Mouse (Mus musculus) ovary, postnatal 14 days (tissue): ENCODE measurements around the gene Cmtm8.
A peak's percentile ranks its signal among the peaks of the same experiment; 100 is the strongest.

ENCODE experiments used
- DNase-seq: peaks from one replicate; pipeline ENCODE4 v3.0.0; 2022; ENCODE audit warnings: low spot score

The Cmtm8 gene

DNA sequence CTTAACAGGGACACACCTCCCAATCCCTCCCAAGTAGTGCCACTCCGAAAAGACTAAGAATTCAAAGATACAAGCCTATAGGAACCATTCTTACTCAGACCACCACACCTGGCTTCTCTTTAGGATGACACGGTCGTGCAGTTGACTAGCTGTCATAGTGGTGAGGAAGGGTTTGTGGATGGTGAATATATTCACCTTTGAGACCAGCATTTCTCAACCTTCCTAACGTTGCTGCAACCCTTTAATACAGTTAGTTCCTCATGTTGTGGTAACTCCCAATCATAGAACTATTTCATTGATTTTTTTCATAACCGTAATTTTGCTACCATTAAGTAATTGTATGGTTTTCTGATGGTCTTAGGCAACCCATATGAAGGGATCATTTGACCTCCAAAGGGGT is 56.8 kb downstream of the Cmtm8 start:
- no peak for DNase-seq

DNA sequence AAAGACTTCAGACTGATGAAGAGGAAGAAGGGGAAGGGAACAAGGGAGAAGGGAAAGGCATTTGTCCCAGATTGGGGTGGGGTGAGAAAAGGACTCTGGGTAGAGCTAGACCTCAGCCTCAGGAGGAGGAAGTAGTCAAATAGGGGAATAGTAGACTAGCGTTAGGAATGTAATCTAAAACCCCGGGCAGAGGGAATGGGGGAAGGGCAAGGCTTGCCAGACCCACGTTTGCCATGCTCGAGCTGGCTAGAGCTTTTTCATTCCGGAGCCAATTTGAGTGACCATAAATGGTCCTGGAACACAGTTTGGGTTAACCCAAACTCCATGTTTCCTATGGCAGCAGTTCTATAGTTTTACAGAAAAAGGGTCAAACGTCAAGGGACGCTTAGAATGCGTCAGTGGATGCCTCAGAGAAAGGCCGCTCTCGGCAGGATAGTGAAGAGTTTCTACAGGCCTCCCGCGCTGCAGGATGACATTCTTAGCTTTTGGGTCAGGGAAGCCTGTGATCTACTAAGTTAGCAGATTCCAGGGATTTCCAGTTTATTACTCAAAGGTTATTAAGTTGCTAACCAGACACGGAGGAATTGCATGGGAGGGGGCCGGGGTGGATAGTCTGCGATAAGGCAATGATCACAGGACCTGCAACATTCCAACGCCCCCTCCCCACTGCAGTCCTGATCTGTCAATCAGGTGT is 58.4 kb downstream of the Cmtm8 start:
- DNase-seq: no peak

DNA sequence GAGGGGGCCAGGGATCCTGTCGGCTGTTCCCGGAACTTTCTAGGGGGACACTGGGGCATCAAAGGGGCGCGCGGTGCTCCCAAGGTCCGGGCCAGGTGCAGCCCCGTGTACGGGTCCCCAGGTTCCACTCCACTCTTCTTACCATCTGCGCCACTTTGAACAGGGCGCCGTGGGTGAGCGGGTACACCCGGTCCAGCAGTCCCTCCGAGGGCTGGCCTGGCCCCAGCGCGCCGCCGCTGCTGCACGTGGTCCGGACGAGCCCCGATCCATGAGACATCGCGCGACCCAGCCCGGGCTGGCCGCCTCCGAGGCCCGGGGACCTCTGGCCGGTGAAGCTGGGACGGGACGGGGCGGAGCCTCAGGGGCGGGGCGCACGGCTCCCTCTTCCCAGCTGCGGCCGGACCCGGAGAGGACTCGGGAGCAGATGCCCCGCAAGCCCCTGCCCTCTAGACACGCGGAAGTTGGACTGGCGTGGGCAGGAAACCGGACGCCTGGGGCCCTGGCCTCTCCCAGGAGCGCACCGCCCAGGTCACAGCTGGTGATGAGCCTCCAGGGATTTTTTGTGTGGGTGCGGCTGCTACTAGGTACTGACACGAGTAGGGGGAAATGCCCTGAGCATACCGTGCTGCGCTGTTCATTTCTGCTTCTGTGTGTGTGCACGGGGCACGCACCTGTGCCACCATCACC is 62.3 kb downstream of the Cmtm8 start, which contains the start of gene Cmtm7:
Gene Cmtm7, minus strand, starts transcription at position 331 of the 687 bp plus-strand sequence.
- peak; percentile 54 for DNase-seq

DNA sequence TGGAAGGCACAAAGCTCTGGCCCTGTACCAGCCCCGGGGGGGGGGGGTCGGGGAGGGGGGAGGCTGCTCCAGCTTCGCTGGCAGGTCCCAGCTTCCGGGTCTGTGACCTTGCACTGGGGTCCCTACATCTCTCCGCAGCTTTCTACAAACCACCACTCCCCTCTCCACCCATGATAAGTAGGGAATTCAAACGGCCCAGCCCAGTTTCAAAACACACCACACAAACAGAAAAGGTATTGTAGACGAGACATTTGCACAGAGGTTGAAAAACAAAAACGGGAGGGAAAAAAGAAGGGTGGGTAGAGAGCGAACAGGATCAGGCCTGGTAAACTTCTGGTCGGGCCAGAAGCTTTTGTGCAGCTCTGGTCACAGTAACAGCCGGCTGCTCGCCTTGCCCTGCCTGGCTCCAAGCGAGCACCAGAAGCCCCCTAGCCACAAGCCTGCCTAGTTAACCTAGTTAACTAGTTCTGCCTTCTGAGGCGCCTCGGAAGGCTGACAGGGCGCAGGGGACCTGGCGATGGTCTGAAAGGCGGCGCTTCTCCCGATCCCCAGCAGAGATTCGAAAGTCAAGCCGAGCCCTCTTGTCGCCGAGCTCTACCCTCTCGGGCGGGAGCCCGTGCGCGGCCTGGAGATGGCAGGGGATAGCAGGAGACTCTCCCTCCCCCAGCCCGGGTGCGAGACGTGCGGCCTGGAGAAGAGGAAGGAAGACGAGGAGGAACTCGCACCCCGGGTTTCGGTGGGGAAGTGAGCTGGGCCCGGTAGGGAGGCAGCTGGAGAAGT is 63.0 kb downstream of the Cmtm8 start:
- DNase-seq: peak; percentile 39

DNA sequence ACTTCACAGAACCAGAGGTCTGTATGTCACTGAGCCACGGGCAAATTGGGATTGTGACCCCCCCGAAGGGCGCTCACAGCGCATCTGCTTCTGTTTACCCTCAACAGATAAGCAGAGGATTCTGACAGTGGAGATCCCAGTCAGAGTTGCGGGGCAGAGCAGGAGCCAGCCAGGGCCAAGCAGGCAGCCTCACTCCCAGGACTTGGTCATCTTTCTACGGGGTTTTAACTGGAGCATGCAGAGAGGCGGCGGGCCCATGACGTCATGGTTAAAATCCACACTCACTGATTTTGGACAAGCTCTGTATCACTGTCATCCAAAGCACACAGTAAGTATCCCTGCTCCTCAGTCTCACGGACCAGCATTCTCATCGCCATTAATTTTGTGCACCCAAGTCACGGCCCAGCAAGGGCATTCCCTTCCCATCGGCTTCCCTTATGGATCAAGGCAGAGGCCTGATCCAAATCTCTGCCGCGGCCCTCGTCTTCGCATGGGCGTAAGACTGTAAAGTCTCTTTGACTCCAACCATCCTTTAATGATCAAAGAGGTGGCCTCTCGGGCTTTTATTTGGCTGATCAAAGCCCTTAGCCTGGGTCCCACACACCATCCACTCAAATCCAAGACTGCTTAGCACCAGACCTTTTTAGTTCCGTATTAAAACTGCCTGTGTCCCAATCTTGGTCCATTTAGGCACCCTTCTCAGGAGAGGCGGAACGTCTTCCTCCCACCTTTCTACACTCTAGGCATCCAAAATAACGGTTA is 63.8 kb downstream of the Cmtm8 start:
- no peak for DNase-seq

DNA sequence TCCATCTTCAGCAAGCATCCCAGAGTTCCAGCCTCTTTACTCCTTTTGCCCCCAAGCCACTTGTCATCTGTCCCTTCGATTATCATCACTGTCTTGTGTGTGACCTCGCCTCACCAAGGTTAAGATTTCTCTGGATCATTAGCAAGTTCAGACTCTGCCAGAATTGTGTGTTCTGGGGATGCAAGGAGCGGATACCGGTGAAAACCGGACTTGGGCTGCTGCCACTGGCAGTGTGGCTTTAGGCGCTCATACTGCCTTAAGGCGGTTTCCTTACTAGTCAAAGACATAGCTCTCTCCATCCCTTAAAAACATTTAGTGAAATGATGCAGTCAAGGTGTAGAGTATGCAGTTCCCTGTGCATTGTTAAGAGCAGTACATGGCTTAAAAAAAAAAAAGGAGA is 65.1 kb downstream of the Cmtm8 start:
- DNase-seq: no peak

DNA sequence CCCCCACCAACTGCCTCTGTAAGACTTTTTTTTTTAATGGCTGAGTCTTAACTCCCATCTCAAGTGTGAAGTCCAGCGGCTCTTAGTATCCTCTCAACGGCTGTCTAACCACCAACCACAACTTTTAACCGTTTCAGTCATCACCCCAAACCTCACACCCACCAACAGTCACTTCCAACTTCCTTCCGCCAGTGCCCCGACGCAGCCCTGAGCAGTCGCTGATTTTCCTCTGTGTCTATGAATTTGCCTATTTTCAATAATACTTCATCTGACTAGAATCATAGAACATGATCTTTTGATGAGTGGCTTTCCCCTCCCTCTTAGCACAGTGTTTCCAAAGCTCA is 65.9 kb downstream of the Cmtm8 start:
- DNase-seq: no peak

DNA sequence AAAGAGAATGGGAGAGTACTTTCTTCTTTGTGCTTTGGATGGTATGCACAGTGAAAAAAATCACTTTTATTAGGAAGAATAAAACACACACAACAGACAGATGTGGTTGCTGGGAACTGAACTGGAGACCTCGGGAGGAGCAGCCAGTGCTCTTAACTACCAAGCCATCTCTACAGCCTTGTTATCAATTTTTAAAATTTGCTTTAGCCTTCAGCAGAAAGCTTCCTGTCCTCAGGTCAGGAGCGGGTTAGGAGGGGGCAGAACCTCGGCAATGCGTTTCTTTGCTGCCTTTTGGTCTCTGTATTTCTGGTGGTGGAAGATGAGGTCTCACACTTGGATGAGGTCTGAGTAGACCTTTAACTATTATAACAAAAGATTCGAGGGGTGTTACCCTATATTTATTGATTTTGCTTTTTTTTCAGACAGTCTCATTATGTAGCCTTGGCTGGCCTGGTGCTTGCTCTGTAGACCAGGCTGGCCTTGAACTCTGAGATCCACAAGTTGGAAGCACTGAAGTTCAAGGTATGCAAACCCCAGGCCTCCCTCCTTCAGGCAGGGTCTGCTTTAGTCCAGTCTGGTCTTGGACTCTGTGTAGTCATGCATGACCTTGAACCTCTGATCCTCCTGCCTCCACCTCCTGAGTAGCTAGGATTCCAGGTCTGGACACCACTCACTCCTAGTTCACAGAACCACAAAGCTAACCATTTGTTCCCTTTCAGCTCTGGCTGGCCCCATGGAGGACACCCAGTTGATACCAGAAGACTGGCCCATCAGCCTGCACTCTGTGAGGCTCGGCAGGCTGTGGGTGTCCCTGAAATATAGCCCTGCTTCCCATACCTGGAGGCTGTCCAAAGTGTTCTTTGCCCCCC is 66.5 kb downstream of the Cmtm8 start:
- DNase-seq: no peak

DNA sequence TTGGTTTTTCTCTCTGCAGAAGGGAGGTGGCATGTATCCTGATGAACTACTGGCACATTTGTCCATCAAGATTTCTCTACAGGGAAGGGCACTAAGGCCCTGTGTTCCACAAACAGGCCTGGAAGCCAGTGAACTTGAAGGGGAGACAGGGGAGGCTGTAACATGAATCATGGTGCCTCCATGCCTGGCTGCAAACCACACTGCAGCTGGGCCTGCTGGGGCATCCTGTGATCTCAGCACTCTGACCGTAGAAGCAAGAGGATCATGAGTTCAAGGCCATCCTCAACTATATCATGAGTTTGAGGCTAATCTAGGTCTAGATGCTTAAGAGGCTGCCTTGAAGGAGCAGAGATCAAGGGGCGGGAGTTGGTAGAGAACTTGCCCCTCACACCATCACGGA is 67.6 kb downstream of the Cmtm8 start:
- no peak for DNase-seq

DNA sequence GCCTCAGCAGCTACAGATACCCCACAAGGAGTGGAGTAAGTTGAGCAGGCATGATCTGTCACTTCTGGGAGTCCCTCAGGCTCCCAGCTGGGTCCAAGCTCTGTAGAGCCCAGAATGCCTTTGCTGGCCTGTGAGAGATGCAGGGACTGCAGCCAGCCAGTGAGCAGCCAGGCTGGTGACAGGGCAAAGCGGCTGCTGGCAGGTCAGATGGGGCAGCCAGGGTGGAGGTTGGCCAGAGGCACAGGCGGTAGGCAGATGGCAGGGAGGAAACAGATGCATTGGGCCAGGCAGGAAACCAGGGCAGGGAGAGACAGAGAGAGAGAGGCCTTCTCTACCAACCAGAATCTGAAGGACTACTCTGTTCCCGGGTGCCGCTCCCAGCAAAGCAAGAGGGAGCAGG is 68.7 kb downstream of the Cmtm8 start:
- no peak for DNase-seq

DNA sequence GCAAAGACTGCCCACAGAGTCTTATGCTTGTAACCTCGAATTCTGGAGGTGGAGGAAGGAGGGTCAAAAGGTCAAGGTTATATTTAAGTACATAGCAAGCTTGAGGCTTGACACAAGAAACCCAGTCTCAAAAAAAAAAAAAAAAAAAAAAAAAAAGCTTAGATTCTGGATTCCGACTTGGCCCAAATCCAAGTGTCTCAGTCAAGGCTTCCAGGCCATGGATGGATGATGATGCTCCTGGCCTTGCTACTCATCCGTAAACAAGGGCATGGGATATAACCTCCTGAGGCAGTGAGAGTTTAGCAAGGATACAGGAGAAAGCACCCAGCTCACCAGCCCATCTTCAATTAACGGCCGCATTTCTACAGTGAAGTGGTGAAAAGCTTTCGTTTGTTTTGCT is 69.3 kb downstream of the Cmtm8 start:
- no peak for DNase-seq

DNA sequence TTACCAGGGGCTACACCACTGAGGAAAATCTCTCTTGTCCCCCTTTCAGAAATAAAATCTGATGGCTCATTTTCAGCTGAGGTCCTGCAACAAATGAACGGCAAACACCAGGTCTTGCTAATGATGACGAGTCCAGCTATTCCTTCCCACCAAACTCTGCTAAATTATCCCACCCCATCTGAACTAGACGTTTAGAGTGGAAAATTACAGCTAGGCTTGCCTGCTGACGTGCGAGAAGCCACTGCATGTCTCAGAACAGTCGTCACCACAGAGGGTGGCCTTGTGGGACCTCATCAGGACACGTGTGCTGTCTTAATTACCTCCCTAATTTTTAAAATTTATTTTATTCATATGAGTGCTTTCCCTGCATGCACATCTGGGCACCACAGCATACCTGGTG is 72.4 kb downstream of the Cmtm8 start:
- DNase-seq: no peak

DNA sequence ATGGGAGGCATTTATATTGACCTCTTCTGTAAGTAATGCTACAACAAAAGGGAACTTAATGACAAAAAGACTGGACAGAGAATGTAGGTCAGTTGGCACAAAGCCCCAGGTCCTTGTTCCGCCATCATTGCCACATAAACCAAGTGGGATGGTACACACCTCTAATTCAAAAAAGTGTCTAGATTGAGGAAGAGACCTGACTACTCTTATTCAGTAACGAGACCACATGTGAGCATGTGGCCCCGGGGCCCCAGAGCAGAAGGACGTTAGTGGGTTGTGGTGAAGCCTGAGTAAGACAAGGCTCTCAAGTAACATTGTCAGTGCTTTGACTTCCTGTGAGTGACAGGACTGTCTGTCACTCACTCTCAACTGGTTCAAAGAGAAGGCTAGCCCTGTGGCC is 73.7 kb downstream of the Cmtm8 start:
- DNase-seq: no peak

DNA sequence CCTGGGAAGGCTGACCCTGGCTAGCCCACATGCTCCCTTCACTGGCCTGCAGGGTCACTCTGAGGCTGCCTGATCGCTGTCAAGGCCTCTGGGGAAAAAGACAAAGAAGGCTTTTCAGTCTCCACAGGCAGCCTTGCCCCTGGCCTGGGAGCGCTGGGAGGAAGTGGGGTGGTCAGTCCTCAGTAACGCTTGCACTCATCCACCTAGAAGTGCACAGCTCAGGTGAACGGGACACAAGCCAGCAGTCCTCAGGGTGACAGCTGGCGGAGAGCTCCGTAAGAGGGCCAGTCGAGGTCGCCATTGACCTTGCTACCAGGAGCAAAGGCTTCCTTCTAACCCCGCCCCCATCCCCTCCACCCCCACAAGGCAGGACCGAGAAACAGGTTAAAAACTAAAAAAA is 75.9 kb downstream of the Cmtm8 start:
- no peak for DNase-seq

DNA sequence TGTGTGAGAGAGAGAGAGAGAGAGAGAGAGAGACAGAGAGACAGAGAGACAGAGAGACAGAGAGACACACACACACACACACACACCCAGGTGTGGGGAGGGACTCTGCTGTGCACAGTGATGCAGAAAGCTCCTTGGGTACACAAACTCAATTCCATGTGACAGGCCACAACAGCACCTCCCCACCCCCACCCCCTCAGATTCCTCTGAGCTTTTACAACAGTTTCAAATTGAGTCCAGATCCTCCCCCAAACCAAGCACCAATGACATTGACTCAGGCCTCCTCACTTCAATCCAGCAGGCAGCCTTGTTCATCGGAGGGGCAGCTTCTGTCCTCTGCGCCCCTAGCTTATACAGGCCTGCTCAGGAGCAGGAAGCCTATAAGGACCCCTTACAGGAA is 76.4 kb downstream of the Cmtm8 start:
- no peak for DNase-seq

DNA sequence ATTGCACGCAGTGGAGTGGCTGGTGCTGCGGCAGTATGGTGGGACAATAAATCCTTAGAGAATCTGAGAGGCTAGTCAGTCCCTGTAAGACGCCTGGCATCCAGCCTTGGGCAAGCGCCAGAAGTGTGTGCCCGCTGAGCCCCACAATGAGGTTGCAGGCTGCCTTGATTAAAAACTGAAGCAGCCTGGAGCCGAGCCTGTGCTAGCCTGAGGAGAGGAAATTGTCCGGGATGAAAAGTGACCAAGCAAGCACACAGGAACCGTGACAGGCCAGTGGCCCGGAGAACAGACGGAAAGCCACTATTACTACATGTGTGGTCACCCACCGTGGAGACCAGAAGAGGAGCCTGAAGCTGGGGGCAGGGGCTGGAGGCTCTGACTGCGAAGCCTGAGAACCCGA is 76.9 kb downstream of the Cmtm8 start:
- DNase-seq: peak; percentile 20

DNA sequence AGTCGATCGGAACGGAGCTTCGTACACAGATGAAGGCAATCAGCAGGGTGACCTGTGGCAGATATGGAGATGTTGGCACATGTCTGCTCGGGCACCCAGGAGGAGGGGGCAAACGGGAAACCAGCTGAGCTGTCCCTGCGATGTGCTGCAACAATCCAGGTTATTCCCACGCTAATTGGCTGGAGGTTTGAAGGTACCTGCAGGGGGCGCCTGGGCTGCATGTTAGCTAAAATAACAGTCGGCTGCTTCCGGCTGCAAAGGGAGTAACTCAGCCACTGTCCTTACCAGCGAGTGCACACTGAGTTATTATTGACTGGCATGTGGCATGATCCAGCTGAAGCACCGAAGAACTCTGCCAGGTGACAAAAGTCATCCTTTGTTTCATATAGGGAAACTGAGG is 80.6 kb downstream of the Cmtm8 start:
- no peak for DNase-seq

DNA sequence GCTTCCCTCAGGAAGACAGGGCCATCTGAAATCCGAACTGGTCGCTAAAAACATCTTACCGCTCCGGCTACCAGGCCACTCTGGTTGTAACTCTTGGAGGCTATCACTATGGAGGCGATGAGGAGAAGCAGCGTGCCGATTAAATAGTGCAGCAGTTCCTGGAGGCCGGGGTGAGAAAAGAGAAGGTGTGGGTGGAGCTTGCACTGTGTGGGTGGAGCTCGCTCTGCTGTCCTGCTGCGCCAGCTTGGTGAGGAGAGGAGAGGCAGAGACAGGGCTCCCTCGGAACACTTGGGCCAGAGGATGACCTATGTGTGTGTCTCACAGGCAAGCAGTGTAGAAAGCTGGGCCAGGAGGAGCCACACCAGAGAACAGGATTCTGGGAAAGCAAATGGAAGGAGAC is 82.1 kb downstream of the Cmtm8 start:
- DNase-seq: no peak

DNA sequence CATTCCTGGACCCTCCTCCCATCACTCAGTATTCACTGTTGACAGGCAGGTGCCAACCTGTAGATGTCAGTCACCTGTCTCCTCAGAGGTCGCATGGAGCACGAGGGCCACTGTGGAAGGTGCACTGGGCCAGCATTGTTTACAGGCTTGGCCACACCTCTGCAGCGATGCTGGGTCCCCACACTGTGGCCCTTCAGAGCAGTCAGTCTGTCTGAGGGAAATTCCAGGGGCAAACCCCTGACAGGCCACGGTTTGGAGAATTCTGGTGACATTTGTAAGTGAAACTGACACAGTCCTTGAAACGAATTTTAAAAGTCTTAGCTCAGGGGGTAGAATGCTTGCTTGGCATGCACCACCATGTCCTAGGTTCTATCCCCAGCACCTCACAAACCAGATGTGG is 83.6 kb downstream of the Cmtm8 start:
- no peak for DNase-seq

DNA sequence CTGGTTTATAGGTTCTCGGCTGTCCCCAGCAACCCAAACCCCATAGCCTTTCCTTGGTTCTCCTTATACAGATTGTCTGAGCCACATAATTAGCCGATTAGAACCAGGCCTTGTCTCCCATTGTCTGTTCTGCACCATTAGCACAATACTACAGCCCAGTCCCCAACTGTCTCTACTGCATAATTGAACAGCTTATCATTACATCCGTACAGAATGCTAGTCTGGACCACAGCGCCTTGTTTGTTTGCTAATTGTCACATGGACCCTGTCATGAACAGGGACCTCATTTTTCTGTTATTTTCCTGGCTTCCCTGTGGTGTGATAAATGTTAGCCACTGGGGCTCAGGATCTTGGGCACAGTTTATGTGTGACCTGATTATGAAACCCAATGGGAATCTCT is 84.1 kb downstream of the Cmtm8 start:
- DNase-seq: no peak

DNA sequence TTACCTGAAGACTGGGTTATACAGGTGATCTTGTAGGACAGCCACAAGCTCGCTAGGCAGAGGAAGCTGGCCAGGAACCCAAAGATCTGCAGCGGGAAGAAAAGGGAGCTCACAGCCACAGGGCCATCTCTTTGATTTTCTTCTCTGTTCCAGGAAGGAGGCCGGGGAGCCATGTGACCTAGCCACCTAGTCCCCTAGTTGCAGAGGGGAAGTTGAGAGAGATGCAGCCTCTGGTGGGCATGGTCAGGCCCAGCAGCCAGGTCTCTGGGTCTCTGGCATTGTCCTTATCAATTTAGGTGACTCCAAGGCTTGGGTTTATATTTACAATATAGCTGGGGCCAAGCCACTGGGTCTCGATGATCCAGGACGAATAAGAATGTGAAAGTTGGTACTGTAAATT is 85.2 kb downstream of the Cmtm8 start:
- no peak for DNase-seq

DNA sequence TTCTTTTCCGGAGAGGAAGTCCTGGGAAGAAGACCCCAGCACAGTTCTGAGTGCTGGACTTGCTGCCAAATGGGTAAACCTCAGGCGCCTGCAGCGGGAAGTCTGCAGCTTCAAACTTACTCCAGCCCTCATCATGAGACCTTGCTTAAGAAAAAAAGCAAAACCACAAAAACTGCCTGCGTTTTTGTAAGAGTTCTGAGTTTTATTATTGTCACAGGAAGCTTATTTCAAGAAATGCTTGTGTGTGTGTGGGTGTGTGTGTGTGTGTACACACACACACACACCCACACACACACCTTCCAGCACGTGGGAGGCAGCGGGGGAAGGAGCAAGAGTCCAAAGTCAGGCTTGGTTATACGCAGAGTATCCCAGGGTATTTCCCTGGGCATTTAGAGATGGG is 85.7 kb downstream of the Cmtm8 start:
- no peak for DNase-seq
